Mouse (Mus musculus): ENCODE results near the gene Fcamr.

DNA sequence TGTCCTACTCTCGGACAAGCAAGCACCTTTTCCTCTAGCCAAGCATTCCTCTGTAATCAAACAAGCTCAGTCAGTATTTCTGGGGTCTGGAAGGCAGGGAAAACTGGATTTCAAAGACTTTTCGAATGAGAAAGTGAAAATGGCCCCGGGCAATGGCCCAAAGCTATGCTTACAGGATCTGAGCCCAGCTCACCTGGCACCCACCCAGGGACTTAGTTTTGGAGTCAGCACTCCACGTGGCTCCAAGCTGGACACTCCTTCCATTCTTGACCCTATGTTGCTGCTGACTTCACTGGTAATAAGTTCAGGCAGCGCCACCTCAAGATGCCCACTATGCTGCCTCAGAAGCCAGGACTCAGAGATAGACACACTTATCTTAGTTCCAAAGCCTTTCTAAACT is 33.6 kb upstream of the Fcamr start:
- TF ChIP-seq UBTF (IDR thresholded peaks at IDR 0.05; ENCODE audit: low read depth, low read length): no peak
- TF ChIP-seq POLR2AphosphoS2 (IDR thresholded peaks at IDR 0.05; ENCODE audit: low read depth, low read length): no peak
- TF ChIP-seq HCFC1 (IDR thresholded peaks at IDR 0.05; ENCODE audit: low read depth, low read length): no peak
- no peak for TF ChIP-seq CTCF (conservative IDR thresholded peaks at IDR 0.05 in 1 of 2, IDR thresholded peaks at IDR 0.05 in 1 of 2; ENCODE audit: low read depth in 2 of 2, low read length in 2 of 2)
